Mouse (Mus musculus) splenic B cell, adult 2 months (primary cell): ENCODE results near the gene Haus7.
"Not testable (repeated sequence)": the region's sequence is repeated elsewhere in the genome, so short reads cannot be mapped to it uniquely, and the experiment has no call there.

Experiments used
- DNase-seq: peaks from one replicate; pipeline ENCODE4 v3.0.0-alpha.2; 2011; ENCODE audit warnings: low read depth, low spot score
- H3K27me3 ChIP-seq: 2 replicates; pipeline ENCODE4 v1.6.1; 2012; ENCODE audit warnings: mild to moderate bottlenecking, low read length, moderate library complexity, mixed read lengths; ENCODE audit not compliant: control insufficient read depth, poor library complexity, insufficient read depth, severe bottlenecking
- H3K36me3 ChIP-seq: 2 replicates; pipeline ENCODE4 v1.6.1; 2012; ENCODE audit warnings: mild to moderate bottlenecking, low read length, moderate library complexity, mixed read lengths; ENCODE audit not compliant: control insufficient read depth, poor library complexity, insufficient read depth, severe bottlenecking

Haus7 gene

GRCm38 (mm10) chrX:73412767-73413166, 46.1 kb downstream of the Haus7 start:
- Histone ChIP-seq H3K27me3 (no peaks in the 10 kb centered on the region), H3K36me3 (no peaks in the 10 kb centered on the region)
- no peak for DNase-seq

GRCm38 (mm10) chrX:73410880-73411517, 47.8 kb downstream of the Haus7 start, which contains the start of gene Zfp92:
Gene Zfp92 (plus strand): TSS chrX:73411096.
- DNase-seq: no peak
- no peaks in the 10 kb centered on the region for H3K27me3 ChIP-seq
- H3K36me3 ChIP-seq: no peaks in the 10 kb centered on the region

- no peak for DNase-seq
- Histone ChIP-seq H3K36me3 (no peaks in the 10 kb centered on the region), H3K27me3 (no peaks in the 10 kb centered on the region)
These were observed 57.2 kb downstream of the Haus7 start for GRCm38 (mm10) chrX:73401616-73402015.

GRCm38 (mm10) chrX:73400951-73401350, 57.9 kb downstream of the Haus7 start:
- Histone ChIP-seq H3K36me3 (no peaks in the 10 kb centered on the region), H3K27me3 (no peaks in the 10 kb centered on the region)
- DNase-seq: no peak

GRCm38 (mm10) chrX:73398636-73399035, 60.2 kb downstream of the Haus7 start, which contains the start of gene Gm18336:
Gene Gm18336 (minus strand): TSS chrX:73398736.
- H3K36me3 ChIP-seq, DNase-seq, H3K27me3 ChIP-seq: not testable (repeated sequence)

GRCm38 (mm10) chrX:73396446-73396845, 62.4 kb downstream of the Haus7 start:
- DNase-seq: no peak
- Histone ChIP-seq H3K27me3 (no peaks in the 10 kb centered on the region), H3K36me3 (no peaks in the 10 kb centered on the region)

GRCm38 (mm10) chrX:73391481-73391880, 67.4 kb downstream of the Haus7 start:
- no peak for DNase-seq
- Histone ChIP-seq H3K27me3 (no peaks in the 10 kb centered on the region), H3K36me3 (no peaks in the 10 kb centered on the region)
